Mouse (Mus musculus) lung, adult 2 months (tissue): ENCODE results near the gene Ppargc1a.

ENCODE experiments used
- CTCF ChIP-seq: fragments of 200-500 bp; IDR thresholded peaks from 2 replicates; pipeline ENCODE4 v1.5.1; 2011; ENCODE audit warnings: mild to moderate bottlenecking, low read length, control low read depth; ENCODE audit not compliant: insufficient read depth
- POLR2A ChIP-seq: fragments of 200-500 bp; IDR thresholded peaks from 2 replicates; pipeline ENCODE4 v1.6.1; 2011; ENCODE audit warnings: low read depth, mild to moderate bottlenecking, control low read depth, low read length, borderline replicate concordance; ENCODE audit errors: extremely low read depth

- TF ChIP-seq POLR2A: no peak
- TF ChIP-seq CTCF: no peak
Measured at GRCm38 (mm10) chr5:51497910-51498517, 69.5 kb downstream of the Ppargc1a start.
